ENCODE assay signal across 7 mouse cellular contexts in genomic region chr15:93336925-93337761, GRCm38 (mm10). TPM values are rescaled to one million over a fixed set of nuclear protein-coding genes. Genes with fewer than 3 reads are reported as not detected.
DNase-seq lines count a peak whose midpoint lies in the region; ATAC-seq lines count a peak whose summit lies in the region.

Yaf2 (minus strand) TSS chr15:93336935.

- no peaks in the 10 kb centered on the region for H3K9me3 ChIP-seq in intestine, embryonic 16.5 days (ENCODE audit: control insufficient read depth, low read length)
- no peaks in the 10 kb centered on the region for H3K9me3 ChIP-seq in midbrain, embryonic 11.5 days (ENCODE audit: control insufficient read depth, low read length)

- H3K4me1 ChIP-seq in intestine, embryonic 16.5 days (ENCODE audit: control insufficient read depth, insufficient read depth, low read length), result no peaks in the 10 kb centered on the region
- H3K4me1 ChIP-seq in midbrain, embryonic 11.5 days (ENCODE audit: control insufficient read depth, insufficient read depth, low read length), result peaks cover 3% of the 10 kb centered on the region; the same call in 1 of the 2 replicates

- ATAC-seq in intestine, embryonic 16.5 days, result peak; percentile 96
- ATAC-seq in midbrain, embryonic 11.5 days (ENCODE audit: low FRiP score), result peak; percentile 94

- peak within 1 kb of the TSS; percentile 95 for H3K4me2 ChIP-seq in intestine, embryonic 16.5 days (ENCODE audit: low read depth, low read length)
- H3K4me2 ChIP-seq in midbrain, embryonic 11.5 days, result peak within 1 kb of the TSS; percentile 69

- peak within 1 kb of the TSS; percentile 91 for H3K9ac ChIP-seq in intestine, embryonic 16.5 days (ENCODE audit: low read depth, low read length)
- H3K9ac ChIP-seq in midbrain, embryonic 11.5 days (ENCODE audit: low read length), result peak within 1 kb of the TSS; percentile 93

- peak within 1 kb of the TSS; percentile 89 for H3K4me3 ChIP-seq in intestine, embryonic 16.5 days (ENCODE audit: low read length)
- peak within 1 kb of the TSS; percentile 97 for H3K4me3 ChIP-seq in midbrain, embryonic 11.5 days (ENCODE audit: low read depth, low read length)

- no peaks in the 10 kb centered on the region for H3K27me3 ChIP-seq in intestine, embryonic 16.5 days (replicated peaks; ENCODE audit: control insufficient read depth, insufficient read depth, low read length)
- H3K27me3 ChIP-seq in midbrain, embryonic 11.5 days (ENCODE audit: control insufficient read depth, insufficient read depth, low read length), result no peaks in the 10 kb centered on the region

- under 1% methylated on average over 68 of the region's 73 CpGs for WGBS in intestine, embryonic 16.5 days
- WGBS in midbrain, embryonic 11.5 days, result under 1% methylated on average over 48 of the region's 73 CpGs

- intact Hi-C loops in left cerebral cortex, postnatal 36 days (cut with DNase I), result loop anchor here (1.0 to 2.0 kb wide), 2 partner anchors 61 to 62 kb away; partner anchors contain the start of genes Gxylt1, Pphln1 and Zcrb1

- peak within 1 kb of the TSS; percentile 93 for H3K27ac ChIP-seq in intestine, embryonic 16.5 days (ENCODE audit: low read length)
- peak within 1 kb of the TSS; percentile 93 for H3K27ac ChIP-seq in midbrain, embryonic 11.5 days (ENCODE audit: low read depth, low read length)

- DNase-seq in adrenal gland, adult 2 months, result peak; percentile 93
- peak; percentile 77 for DNase-seq in embryo, embryonic 11.5 days (ENCODE audit: low read depth, low spot score)
- DNase-seq in gastrocnemius, postnatal 4 days (ENCODE audit: low spot score in 2 of 2), result peak; percentile 80 to 86
- peak; percentile 86 to 93 for DNase-seq in left cerebral cortex, postnatal 36 days (ENCODE audit: low spot score in 2 of 2)
- DNase-seq in midbrain, embryonic 11.5 days (ENCODE audit: low spot score, missing footprints), result peak; percentile 97
- peak; percentile 80 for DNase-seq in skeletal muscle tissue, adult 2 months (ENCODE audit: low read depth, low spot score)

- H3K36me3 ChIP-seq in intestine, embryonic 16.5 days (ENCODE audit: control insufficient read depth, insufficient read depth, low read length), result no peaks in the 10 kb centered on the region
- H3K36me3 ChIP-seq in midbrain, embryonic 11.5 days (ENCODE audit: control insufficient read depth, insufficient read depth, low read length), result 0 out of 2 replicates have a peak, but pooled peaks cover 3% of the 10 kb centered on the region

RNA-seq across cellular contexts. Expression of gene Yaf2, which starts in this region (rescaled TPM):
- total RNA-seq in adrenal gland, adult 2 months (2021), result 10 to 100 TPM; 41.1 to 41.5 TPM
- 29.7 and 29.9 TPM in 2 replicates for polyA plus RNA-seq in adrenal gland, adult 2 months (2012; rRNA removed)
- total RNA-seq in gastrocnemius, postnatal 4 days (2021), result 10 to 100 TPM; 23.8 to 25.0 TPM
- 31.4 and 37.9 TPM in 2 replicates for polyA plus RNA-seq in intestine, embryonic 16.5 days (2015; fragmentation: Nextera tagmentation; extraction: Ambion mirVana)
- total RNA-seq in left cerebral cortex, postnatal 36 days (2021), result 100 to 1,000 TPM; 102 to 113 TPM
- 127 and 131 TPM in 2 replicates for polyA plus RNA-seq in midbrain, embryonic 11.5 days (2014; fragmentation: Nextera tagmentation; extraction: Ambion mirVana)

Comparison
In these comparisons a context has a peak if more than half of its experiments do, and no peak if none do; other contexts are left out.
1. Peak in every context shown above with its lines: DNase-seq, ATAC-seq, H3K4me3 ChIP-seq and H3K27ac ChIP-seq.